Comparison of ENCODE assay signal across 21 mouse cellular contexts in the genomic region with DNA sequence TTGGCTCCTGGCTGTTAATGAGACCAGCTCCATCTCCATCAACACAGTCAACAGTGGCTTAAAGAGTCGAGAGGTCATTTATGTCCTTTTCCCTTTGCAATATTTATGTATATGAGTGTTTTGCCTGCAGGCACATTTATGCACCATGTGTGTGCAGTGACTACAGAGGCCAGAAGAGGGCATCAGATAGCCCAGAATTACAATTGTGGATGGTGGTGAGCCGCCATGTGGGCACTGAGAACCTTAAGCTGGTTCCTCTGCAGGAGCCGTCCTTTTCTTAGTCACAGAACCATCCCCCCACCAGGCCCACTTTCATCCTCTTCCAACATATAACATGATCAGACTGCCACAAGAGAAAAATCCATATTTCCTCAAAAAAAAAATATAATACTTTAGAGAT.
DNase-seq lines count a peak whose midpoint lies in the region; ATAC-seq and TF ChIP-seq lines count a peak whose summit lies in the region.
"Had no signal": no experiment of that assay in that cellular context is flagged by ENCODE, and none has a peak within 500 bp of the region (broad histone marks: within the 10 kb centered on the region; RNA-seq: fewer than 3 reads in every experiment).

No protein-coding gene starts in this region.

- in situ Hi-C loops in Patski (cut with MboI; ENCODE audit: low pct_unique_long_range_greater_than_20kb) = loop anchor here (5.0 kb wide), 1 partner anchor 319 kb away; no protein-coding TSS in a partner anchor

- H3K27me3 ChIP-seq in Patski = no peaks in the 10 kb centered on the region
- H3K27me3 ChIP-seq: embryonic facial prominence, embryonic 13.5 days; limb, embryonic 15.5 days; midbrain, embryonic 12.5 days; neural tube, embryonic 13.5 days had no signal

- no peak for ATAC-seq in Patski
- peak; percentile 24 for ATAC-seq in megakaryocyte progenitor cell, adult 5-6 weeks (replicated peaks; ENCODE audit: poor library complexity)
- ATAC-seq: forebrain, embryonic 16.5 days had no signal

- intact Hi-C loops in left cerebral cortex, adult 2 months (cut with DNase I) = loop anchor here (5.0 kb wide), 2 partner anchors 104 to 204 kb away; no protein-coding TSS in a partner anchor

- H3K27ac ChIP-seq in layer of hippocampus, adult 2 months = no peak overlapping the region
- H3K27ac ChIP-seq in left cerebral cortex, adult 2 months = no peak overlapping the region
- H3K27ac ChIP-seq: embryonic facial prominence, embryonic 13.5 days; hindbrain, embryonic 10.5 days; limb, embryonic 15.5 days; midbrain, embryonic 12.5 days; neural tube, embryonic 13.5 days had no signal

- POLR2A ChIA-PET in Patski (lab: Charles Lee) = no interaction called here

- H3K4me3 ChIP-seq in layer of hippocampus, adult 2 months = no peak overlapping the region
- H3K4me3 ChIP-seq in left cerebral cortex, adult 2 months = no peak overlapping the region
- H3K4me3 ChIP-seq: embryonic facial prominence, embryonic 13.5 days; hindbrain, embryonic 10.5 days; limb, embryonic 15.5 days; midbrain, embryonic 12.5 days; neural tube, embryonic 13.5 days had no signal

- CTCF ChIA-PET in Patski (lab: Charles Lee) = interaction anchor here (1.8 to 2.1 kb wide), 2 partner anchors 319 to 322 kb away, joined by 6 to 11 read pairs; no protein-coding TSS in a partner anchor

- peak; percentile 56 for TF ChIP-seq CTCF in layer of hippocampus, adult 2 months (conservative IDR thresholded peaks at IDR 0.05)
- TF ChIP-seq CTCF in Patski (IDR thresholded peaks at IDR 0.05) = peak; percentile 44
- 0 out of 2 replicates have a peak, but pooled peaks have one; percentile 1 for TF ChIP-seq CTCF in brain, embryonic 14.5 days (IDR thresholded peaks at IDR 0.05; ENCODE audit: borderline replicate concordance, extremely low read depth, insufficient read depth, insufficient read length)
- no peak; the same call in 1 of the 2 replicates for TF ChIP-seq CTCF in left cerebral cortex, adult 2 months (IDR thresholded peaks at IDR 0.05)

- TF ChIP-seq POLR2A in brain, embryonic 14.5 days (IDR thresholded peaks at IDR 0.05; ENCODE audit: borderline replicate concordance, extremely low read depth, insufficient read depth, insufficient read length, poor library complexity, severe bottlenecking) = no peak

- no peak for DNase-seq in layer of hippocampus, adult 2 months (ENCODE audit: low spot score in 2 of 2)
- DNase-seq in layer of hippocampus, adult 18-20 months (ENCODE audit: low spot score in 2 of 2) = no peak
- DNase-seq in Patski (ENCODE audit: low read depth, low spot score) = no peak
- no peak for DNase-seq in brain, embryonic 14.5 days (ENCODE audit: low read depth)
- no peak for DNase-seq in left cerebral cortex, adult 2 months (ENCODE audit: extremely low spot score in 1 of 2, low spot score in 2 of 2)
- no peak for DNase-seq in urinary bladder, postnatal 10 days (ENCODE audit: low spot score)
- DNase-seq in layer of hippocampus, postnatal 25 days (ENCODE audit: extremely low spot score in 1 of 2, low spot score in 1 of 2) = no peak
- DNase-seq: cerebellum, postnatal 10 days; gastrocnemius, postnatal 14 days; kidney, postnatal 4 days; layer of hippocampus, postnatal 36 days; lung, adult 2 months; right cerebral cortex, adult 18-20 months; thymus, postnatal 36 days had no signal
